In genomic region chr17:47009898-47010721, GRCm38 (mm10) we compare ENCODE assay signal across 8 mouse cellular contexts. TPM values are rescaled to one million over a fixed set of nuclear protein-coding genes. Genes with fewer than 3 reads are reported as not detected.
DNase-seq lines count a peak whose midpoint lies in the region; ATAC-seq and TF ChIP-seq lines count a peak whose summit lies in the region.

Gene Ubr2, minus strand, starts transcription at chr17:47010556.

- peak; percentile 97 for DNase-seq in ZHBTc4 (ENCODE audit: low read depth, low spot score)
- DNase-seq in gastrocnemius, adult 2 months, result peak; percentile 97
- peak; percentile 97 for DNase-seq in hindbrain, postnatal 0 days (ENCODE audit: low spot score)
- peak; percentile 88 to 89 for DNase-seq in left cerebral cortex, adult 2 months (ENCODE audit: extremely low spot score in 1 of 2, low spot score in 2 of 2)
- DNase-seq in right cerebral cortex, adult 2 months (ENCODE audit: low spot score in 2 of 2), result peak; percentile 90 to 93
- peak; percentile 93 for DNase-seq in urinary bladder, postnatal 14 days (ENCODE audit: low spot score)

- peak; percentile 92 for ATAC-seq in common myeloid progenitor, adult 5-6 weeks (replicated peaks; ENCODE audit: low read depth, poor library complexity, severe bottlenecking)
- ATAC-seq in hindbrain, postnatal 0 days, result peak; percentile 98
- ATAC-seq in megakaryocyte, adult 5-6 weeks (ENCODE audit: poor library complexity, severe bottlenecking), result peak; percentile 97

- TF ChIP-seq CTCF in gastrocnemius, adult 2 months (IDR thresholded peaks at IDR 0.05), result peak; percentile 49
- TF ChIP-seq CTCF in hindbrain, postnatal 0 days (IDR thresholded peaks at IDR 0.05; ENCODE audit: low read depth), result peak; percentile 63
- peak; percentile 61 for TF ChIP-seq CTCF in left cerebral cortex, adult 2 months (IDR thresholded peaks at IDR 0.05)

- no peaks in the 10 kb centered on the region for H3K36me3 ChIP-seq in hindbrain, postnatal 0 days (ENCODE audit: insufficient read depth, low read length)

- peak within 1 kb of the TSS; percentile 80 for H3K4me2 ChIP-seq in hindbrain, postnatal 0 days (ENCODE audit: low read depth, low read length)

- intact Hi-C loops in gastrocnemius, adult 2 months (cut with DNase I), result no loop called here
- intact Hi-C loops in left cerebral cortex, adult 2 months (cut with DNase I), result no loop called here

- WGBS in hindbrain, postnatal 0 days, result under 1% methylated on average over 70 of the region's 77 CpGs

- no peaks in the 10 kb centered on the region for H3K9me3 ChIP-seq in hindbrain, postnatal 0 days (ENCODE audit: low read length)

- peaks cover 10% of the 10 kb centered on the region; the same call in 1 of the 2 replicates for H3K4me1 ChIP-seq in hindbrain, postnatal 0 days (ENCODE audit: insufficient read depth, low read length)

- peak within 1 kb of the TSS; percentile 82 for H3K9ac ChIP-seq in hindbrain, postnatal 0 days (replicated peaks; ENCODE audit: low read length)

- peak within 1 kb of the TSS; percentile 96 for H3K27ac ChIP-seq in gastrocnemius, adult 2 months
- H3K27ac ChIP-seq in hindbrain, postnatal 0 days, result peak within 1 kb of the TSS; percentile 95
- peak within 1 kb of the TSS; percentile 99 for H3K27ac ChIP-seq in left cerebral cortex, adult 2 months

- H3K4me3 ChIP-seq in gastrocnemius, adult 2 months, result peak within 1 kb of the TSS; percentile 85
- H3K4me3 ChIP-seq in hindbrain, postnatal 0 days (ENCODE audit: low read length), result peak within 1 kb of the TSS; percentile 79
- peak within 1 kb of the TSS; percentile 75 for H3K4me3 ChIP-seq in left cerebral cortex, adult 2 months

- H3K27me3 ChIP-seq in hindbrain, postnatal 0 days (ENCODE audit: insufficient read depth, low read length), result no peaks in the 10 kb centered on the region

RNA-seq across cellular contexts. Expression of gene Ubr2, which starts in this region (rescaled TPM):
- 35.8 and 39.9 TPM in 2 replicates for total RNA-seq in common myeloid progenitor, adult 5-6 weeks (2017)
- 10 to 100 TPM; 65.4 to 73.5 TPM for total RNA-seq in gastrocnemius, adult 2 months (2021)
- 20.8 and 33.0 TPM in 2 replicates for total RNA-seq in hindbrain, postnatal 0 days (2014; rRNA removed)
- polyA plus RNA-seq in hindbrain, postnatal 0 days (2015; fragmentation: Nextera tagmentation; extraction: Ambion mirVana), result 8.5 and 8.7 TPM in 2 replicates
- total RNA-seq in left cerebral cortex, adult 2 months (2021), result 10 to 100 TPM; 57.1 to 57.6 TPM
- 37.4 and 38.2 TPM in 2 replicates for total RNA-seq in megakaryocyte, adult 5-6 weeks (2015)
- 24.2 and 32.5 TPM in 2 replicates for total RNA-seq in megakaryocyte, adult 5-6 weeks (2017)

Comparison
In these comparisons a context has a peak if more than half of its experiments do, and no peak if none do; other contexts are left out.
1. Peak in every context shown above with its lines: DNase-seq, ATAC-seq, H3K4me3 ChIP-seq and H3K27ac ChIP-seq.